Mouse (Mus musculus) embryo, embryonic 9.5 days (tissue): ENCODE data around the gene Srarp.
A peak's percentile ranks its signal among the peaks of the same experiment; 100 is the strongest.

ENCODE experiments used
- DNase-seq: peaks from one replicate; pipeline ENCODE4 v3.0.0-alpha.2; 2017; ENCODE audit errors: extremely low spot score

Srarp gene

GRCm38 (mm10) chr4:141456193-141456938 is 20.5 kb upstream of the Srarp start:
- no peak for DNase-seq

DNA sequence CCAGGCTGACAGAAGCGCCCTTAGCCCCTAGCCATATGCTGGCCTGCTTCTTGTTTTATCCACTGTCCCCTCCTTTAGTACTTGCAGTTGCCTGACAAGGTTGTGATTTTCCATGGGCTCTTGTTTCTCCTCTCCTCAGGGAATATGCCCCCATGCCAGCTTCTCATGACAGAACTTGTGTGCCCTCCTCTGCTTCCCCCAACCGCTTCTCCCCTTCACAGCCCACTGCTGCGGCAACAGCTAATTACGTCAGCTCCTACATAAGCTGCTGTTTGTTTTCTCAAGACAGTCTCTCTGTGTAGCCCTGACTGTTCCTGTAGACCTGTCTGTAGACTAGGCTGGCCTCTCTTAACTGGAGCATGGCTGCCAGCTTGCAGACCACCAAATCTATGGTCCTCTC is 19.6 kb upstream of the Srarp start:
- no peak for DNase-seq

- no peak for DNase-seq
Observed at GRCm38 (mm10) chr4:141454581-141455350, 18.9 kb upstream of the Srarp start.

DNA sequence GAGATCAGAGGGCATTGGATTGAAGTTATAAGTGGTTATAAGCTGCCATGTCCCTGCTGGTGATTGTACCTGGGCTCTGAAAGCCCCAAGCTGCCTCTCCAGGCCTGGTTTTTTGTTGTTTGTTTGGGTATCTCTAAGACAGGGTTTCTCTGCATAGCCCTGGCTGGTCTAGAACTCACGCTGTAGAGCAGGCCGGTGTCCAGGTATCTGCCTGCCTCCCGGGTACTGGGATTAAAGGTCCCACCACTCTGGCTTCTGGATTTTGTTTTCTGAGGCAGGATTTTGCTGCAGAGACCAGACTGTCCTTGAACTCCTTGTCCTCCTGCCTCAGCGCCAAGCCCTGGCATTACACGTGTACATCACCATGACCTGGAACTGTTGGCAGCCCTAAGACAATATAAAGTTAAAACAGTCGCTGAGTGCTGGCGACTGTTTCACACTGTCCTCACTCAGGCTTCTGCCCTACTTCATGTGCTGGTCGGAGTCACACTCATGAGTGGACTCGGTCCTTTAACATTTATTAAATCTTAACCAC is 16.1 kb upstream of the Srarp start:
- DNase-seq, result no peak

- no peak for DNase-seq
Observed at GRCm38 (mm10) chr4:141451251-141451650, 15.3 kb upstream of the Srarp start.

GRCm38 (mm10) chr4:141446211-141446610 is 10.3 kb upstream of the Srarp start:
- no peak for DNase-seq

GRCm38 (mm10) chr4:141445328-141445720 is 9.4 kb upstream of the Srarp start:
- no peak for DNase-seq

DNA sequence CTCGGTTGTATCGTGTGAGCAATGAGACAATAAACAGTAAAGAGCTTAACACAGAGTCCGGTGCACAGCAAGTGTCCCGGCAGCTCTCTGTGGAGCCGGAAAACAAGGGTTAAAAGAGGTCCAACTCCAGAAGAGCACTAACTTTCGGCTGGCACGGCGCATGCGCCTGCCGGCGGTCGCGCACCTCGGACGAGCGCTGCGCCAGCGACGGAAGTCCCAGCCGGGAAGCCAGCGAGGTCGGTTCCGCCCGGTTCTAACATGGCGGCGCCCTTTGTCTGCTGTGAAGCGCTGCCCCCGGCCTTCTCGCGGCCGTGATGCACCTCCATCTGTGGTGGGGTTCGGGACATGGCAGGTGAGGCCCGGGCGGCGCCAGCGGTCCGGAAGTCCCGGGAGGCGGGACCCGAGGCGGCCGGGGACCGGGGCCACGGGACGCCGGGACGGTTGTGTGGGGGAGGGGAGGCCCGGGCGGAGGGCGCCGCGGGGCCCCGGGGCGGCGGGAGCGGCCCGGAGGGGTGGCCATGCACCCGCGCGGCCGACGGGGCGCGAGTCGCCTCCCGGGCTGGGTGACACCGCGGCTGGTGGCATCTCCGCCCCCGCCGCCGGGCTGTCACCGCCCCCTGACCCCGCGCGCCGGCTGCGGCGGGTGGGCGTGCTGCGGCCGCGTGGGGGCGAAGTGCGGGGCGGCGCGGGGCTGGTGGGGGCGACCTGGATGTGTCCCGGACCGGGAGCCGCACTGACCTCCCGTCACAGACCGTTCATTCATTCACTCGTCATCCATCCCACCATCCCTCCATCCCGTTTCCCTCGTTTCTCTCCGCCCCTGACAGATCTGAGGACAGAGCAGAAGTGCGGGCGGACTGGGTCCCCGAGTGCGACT is 8.8 kb upstream of the Srarp start, which contains the start of gene Zbtb17:
Gene Zbtb17 (plus strand): TSS at position 204 of the 877 bp plus-strand sequence.
- DNase-seq, result peak; percentile 87

GRCm38 (mm10) chr4:141443641-141444429 is 7.9 kb upstream of the Srarp start:
- no peak for DNase-seq

GRCm38 (mm10) chr4:141440877-141441276 is 5.0 kb upstream of the Srarp start:
- DNase-seq, result no peak

DNA sequence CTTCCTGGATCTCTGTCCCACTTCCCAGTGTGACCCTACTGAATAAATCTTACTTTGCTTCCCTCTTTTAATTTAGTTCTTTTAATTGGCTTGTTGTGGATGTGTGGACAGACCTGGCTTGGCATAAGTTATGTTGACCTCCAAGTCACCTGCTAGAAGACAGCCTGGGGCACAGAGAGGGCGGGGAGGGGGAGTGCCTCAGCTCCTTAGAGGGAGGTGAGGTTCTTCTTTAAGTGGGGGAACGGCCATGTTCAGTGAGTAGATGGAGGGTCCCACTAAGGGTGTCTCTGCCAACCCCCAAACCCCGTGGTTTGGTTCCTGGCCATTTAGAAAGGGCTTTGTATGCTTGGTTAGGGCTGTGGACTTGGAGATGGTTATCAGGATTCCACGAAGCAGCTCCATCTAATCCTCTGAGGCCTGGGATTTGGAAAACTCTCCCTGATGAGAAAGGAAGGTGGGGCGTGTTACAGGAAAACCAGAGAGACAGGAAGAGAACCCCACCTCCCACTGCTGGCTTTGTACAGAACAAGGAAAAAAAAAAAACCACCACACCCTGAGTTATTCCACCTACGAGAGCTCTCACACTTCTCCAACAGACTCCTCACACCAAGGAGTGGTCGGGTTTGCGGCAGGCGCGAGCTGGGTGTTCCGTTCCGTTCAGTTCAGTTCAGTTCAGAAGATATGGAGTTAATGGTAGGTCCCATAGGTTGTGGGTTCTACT is 3.3 kb upstream of the Srarp start:
- DNase-seq, result no peak

DNA sequence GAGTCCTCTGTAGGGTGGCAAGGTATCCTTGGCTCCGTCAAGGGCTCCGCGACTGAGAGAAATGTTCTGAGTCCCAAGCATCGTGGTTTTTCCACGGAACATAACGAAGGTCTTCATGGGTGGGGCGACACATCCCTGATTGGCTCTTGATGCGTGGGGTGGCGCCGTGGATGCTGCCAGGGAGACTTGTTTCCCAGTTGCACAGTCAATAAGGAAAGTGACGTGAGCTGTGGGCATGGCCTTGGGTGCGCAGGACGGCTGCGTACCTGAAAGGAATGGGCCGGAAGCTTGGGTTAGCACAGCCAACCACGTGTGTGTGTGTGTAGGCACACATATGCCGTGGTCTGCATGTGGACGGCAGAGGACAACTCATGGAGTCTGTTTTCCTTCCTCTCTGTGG is 2.7 kb downstream of the Srarp start:
- DNase-seq, result no peak

GRCm38 (mm10) chr4:141432666-141433065 is 3.2 kb downstream of the Srarp start:
- DNase-seq, result no peak

GRCm38 (mm10) chr4:141430997-141431396 is 4.9 kb downstream of the Srarp start:
- DNase-seq, result peak; percentile 61

GRCm38 (mm10) chr4:141429847-141430246 is 6.1 kb downstream of the Srarp start:
- DNase-seq, result peak; percentile 38

GRCm38 (mm10) chr4:141429381-141429780 is 6.5 kb downstream of the Srarp start:
- no peak for DNase-seq

DNA sequence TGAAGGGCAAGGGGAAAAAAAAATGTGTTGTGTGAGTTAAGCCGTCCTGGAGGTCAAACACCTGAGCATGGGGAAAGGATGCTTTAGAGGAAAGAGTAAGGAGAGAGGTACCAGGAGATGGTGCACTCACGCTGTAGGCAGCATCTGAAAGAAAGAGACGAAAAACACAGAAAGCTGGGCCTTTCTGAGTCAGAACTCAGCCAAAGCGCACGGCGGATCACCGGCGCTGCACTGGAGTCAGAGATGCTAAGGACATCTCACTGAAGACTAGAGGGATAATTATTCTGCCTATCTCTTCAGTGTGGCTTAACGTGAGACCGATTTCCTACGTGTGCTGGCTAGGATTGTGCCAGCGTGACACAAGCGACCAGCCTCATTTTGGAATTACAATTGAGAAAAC is 8.0 kb downstream of the Srarp start:
- no peak for DNase-seq

- DNase-seq, result no peak
Observed at GRCm38 (mm10) chr4:141426796-141427745, 8.8 kb downstream of the Srarp start.
